Mouse (Mus musculus) megakaryocyte, adult 5-6 weeks (primary cell): ENCODE data around the gene Mrgpre. TPM values are rescaled to one million over a fixed set of nuclear protein-coding genes. Genes with fewer than 3 reads are reported as not detected.

ENCODE experiments used
- ATAC-seq: 2 replicates; pipeline ENCODE4 v1.8.0; 2016; ENCODE audit warnings: mild to moderate bottlenecking, inconsistent platforms; ENCODE audit not compliant: poor library complexity, severe bottlenecking
- total RNA-seq, 2 experiments: library from RNA; stranded (forward) in 1 of 2; stranded (reverse) in 1 of 2; fragments of 153-499, 151-499 nt in 1 of 2; fragments of 221-1000, 200-1000 nt in 1 of 2; gene quantifications; 2 replicates each; pipeline versions ENCODE4 v1.2.3 to v1.2.4; 2015 to 2017

Mrgpre gene
- total RNA-seq, 2 experiments from 2014 or later: not detected

GRCm38 (mm10) chr7:143783378-143783995 is 813 bp downstream of the Mrgpre start:
- no peak for ATAC-seq

- ATAC-seq: no peak
Measured at GRCm38 (mm10) chr7:143777375-143777774, 6.9 kb downstream of the Mrgpre start.

DNA sequence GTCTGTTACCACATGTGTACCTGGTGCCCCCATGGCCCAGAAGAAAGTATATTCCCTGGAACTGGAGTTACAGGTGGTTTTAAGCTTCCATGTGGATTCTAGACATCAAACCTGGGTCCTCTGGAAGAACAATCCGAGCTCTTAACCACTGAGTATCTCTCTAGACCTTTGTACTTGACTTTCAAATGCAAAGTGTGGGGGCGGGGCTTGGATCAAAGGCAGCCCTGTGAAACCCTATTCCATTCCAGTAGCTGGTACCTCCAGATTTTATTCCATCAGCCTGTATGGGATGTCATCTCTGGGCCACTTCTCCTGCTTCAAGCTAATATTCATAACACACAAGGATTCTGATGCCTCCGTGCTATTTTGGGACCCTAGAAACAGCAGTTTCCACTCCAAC is 8.2 kb downstream of the Mrgpre start:
- no peak for ATAC-seq

- ATAC-seq: no peak
Measured at GRCm38 (mm10) chr7:143769461-143769860, 14.8 kb downstream of the Mrgpre start.

DNA sequence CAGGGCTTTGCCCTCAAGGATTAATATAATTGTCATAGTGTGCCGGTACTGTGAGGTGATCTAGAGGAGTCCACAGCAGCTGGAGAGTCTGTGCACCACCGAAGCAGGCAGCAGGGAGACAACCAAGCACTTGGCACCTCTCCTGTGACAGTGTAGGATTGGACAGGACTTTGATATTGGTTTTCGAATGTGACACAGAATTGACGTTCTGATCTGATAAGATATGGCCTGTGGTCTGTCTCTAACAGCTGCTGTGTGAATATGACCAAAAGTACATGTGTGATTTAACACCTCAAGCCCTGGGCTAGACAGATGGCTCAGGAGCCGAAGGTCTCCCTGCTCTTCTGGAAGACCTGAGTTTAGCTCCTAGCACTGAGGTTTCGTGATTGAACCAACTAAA is 16.0 kb downstream of the Mrgpre start:
- ATAC-seq: no peak

DNA sequence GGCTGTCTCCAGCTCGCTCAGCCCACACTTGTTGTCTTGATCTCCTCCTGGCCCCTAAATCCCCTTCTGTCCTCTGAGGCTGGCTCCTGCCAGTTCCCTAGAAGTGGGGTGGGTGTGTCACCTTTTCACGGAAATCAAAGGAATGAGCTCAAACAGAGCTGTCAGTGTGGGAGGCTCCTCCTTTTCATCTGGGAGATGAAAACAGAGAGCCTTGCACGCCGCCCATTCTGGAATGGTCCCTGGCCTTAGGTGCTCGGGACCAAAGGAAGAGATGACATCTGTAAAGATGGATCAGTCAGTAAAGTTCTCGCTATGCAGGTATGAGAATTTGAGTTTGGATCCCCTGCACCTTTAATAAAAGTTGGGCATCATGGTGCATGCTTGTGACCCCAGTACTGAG is 17.4 kb downstream of the Mrgpre start, which contains the start of gene Mrgprg:
TSS of gene Mrgprg (minus strand) at position 101 of the 400 bp plus-strand sequence.
- no peak for ATAC-seq

DNA sequence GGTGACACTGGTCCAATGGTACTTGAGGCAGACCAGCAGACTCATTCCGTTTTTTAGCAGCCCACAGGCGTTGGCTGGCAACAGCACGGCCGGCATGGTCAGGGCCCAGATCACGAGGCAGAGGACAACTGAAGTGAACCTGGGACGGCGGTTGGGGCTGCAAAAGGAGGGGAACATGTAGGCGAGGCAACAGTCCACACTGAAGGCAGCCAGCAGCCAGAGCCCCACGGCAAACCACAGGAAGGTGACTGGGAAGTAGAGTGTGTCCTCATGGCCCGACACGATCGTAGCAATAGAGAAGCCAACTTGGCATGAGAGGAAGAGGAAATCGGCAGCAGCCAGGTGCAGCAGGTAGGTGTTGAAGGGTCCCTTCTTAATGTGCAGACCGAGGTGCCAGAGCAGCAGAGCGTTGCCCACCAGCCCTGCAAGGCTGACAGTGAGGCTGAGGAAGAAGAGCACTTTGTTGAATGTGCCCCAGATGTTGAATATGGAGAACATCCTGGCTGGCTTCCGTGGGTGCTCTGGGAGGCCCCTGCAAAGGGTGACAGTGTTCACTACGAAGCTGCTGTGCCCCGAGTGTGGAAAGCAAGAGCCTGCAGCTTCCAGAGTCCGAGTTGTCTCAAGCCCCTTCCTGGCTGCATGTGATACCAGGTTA is 19.3 kb downstream of the Mrgpre start:
- peak; percentile 46 for ATAC-seq

DNA sequence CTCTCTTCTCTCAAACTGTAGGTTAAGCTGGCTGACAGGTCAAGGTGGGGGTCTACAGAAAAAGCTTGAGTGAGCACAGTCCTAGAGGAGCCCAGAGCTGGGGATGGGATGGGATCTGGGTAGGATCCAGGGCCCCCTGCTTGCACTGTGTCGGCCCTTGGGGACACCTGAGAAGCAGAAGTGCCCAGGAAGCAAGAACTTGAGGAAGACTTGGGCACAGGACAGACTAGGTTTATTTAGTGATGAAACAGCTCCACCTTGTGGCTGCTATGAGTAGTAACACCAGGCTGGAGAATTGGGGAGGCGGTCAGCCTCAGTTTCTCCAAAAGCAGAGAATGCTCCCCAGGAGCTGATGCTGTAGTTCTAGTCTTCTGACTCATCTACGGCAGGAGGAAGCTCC is 20.5 kb downstream of the Mrgpre start:
- ATAC-seq: peak; percentile 79

DNA sequence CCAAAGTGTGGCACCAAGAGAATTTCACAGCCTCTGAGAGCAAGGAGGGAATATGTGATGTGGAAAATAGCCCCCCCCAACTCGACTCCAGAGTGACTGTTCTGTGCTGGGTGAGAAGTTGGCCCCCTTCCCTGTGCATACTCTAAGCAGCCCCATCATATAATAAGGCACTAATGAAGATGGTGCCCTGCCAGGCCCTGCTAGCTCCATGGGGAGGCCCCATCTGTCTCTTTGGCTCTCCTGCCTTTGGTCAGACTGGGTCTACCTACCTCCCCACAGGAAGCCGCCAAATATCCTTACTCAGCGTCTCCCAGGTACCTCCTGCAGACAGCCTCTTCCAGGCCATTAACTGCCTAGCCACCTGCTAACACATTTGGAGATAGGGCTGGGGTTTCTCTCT is 25.3 kb downstream of the Mrgpre start:
- no peak for ATAC-seq

GRCm38 (mm10) chr7:143757696-143758095 is 26.6 kb downstream of the Mrgpre start:
- no peak for ATAC-seq

DNA sequence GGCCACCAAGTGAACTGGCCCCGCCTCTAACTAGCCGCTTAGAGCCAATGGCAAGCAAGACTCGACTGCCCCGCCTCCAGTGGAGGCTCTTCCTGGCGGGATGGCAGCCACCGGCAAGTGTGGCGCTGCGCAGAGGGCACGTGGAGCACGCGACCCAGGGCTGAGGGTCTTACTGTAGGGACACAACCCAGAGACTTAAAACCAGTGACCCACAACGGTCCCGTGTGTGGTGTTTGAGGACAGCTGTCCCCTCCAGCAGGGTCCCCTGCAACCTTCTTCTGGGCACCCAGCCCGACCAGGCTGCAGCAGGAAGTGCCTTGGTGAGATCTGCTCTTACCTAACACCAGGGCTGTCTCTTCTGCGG is 27.3 kb downstream of the Mrgpre start:
- peak; percentile 95 for ATAC-seq

DNA sequence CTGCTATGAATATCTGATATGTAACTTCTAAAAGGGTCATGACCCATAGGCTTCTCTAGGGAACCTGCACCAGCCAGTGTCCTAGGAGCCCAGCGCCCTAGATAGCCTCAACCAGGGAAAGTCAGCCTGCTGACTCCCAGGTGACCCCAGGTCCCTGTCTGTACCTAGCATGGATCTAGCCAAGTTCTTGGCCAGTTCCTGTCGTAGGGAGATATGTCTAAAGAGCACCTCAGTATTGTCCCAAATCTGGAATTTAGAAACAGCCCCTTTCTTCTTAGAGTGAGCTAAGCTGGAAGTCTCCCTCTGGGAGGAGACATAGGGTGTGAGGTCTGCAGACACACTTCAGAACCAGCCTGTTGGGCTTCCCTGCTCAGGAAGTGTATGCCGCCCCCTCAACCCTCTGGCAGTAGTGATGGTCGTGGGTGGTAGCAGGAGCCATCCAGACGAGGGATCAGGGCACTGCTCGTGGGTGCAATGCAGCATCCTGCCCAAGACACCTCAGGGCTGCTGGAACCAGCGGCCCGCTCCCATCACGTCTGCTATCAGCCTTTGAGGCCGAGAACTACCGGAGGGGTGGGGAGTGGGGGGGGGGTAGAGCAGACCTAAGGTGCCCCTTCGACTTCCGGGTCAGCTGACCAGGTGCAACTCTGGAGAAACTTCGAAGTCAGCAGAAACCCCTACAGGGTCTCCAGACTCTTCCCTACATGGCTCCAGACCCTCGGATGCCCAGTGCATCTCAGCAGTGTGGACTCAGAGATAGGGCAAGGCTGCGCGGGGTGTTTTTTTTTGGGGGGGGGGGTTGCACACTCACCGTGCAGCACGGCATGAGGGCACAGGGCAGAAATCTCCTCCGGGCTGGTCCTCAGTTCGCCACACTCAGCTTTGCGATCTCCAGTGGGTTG is 27.9 kb downstream of the Mrgpre start, which contains the start of gene Osbpl5:
TSS of gene Osbpl5 (minus strand) at position 861 of the 902 bp plus-strand sequence.
- ATAC-seq: no peak

GRCm38 (mm10) chr7:143755357-143756124 is 28.8 kb downstream of the Mrgpre start:
- no peak for ATAC-seq

- ATAC-seq: peak; percentile 50
Measured at GRCm38 (mm10) chr7:143753990-143754715, 30.1 kb downstream of the Mrgpre start.

- ATAC-seq: no peak
Measured at GRCm38 (mm10) chr7:143752606-143753005, 31.7 kb downstream of the Mrgpre start.

GRCm38 (mm10) chr7:143752056-143752455 is 32.2 kb downstream of the Mrgpre start:
- ATAC-seq: no peak

DNA sequence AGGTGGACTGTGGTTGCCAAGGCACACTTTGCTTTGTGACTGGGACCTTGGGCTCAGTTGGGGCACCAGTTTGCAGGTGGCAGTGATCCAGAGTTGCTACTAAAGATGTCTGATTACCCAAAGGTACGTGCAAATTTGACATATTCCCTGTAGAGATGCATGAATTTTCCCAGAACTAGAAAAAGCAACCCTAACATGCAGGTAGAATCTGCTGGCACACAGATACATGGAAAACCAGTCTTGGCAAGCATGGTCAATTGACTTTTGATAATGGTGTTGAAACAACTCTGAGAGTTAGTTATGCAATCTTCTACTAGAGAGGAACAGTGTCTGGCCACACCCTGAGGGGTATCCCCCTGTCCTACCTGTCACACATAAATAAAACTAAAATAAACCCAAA is 32.9 kb downstream of the Mrgpre start:
- 0 out of 2 replicates have a peak, but pooled peaks have one; percentile 39 for ATAC-seq

DNA sequence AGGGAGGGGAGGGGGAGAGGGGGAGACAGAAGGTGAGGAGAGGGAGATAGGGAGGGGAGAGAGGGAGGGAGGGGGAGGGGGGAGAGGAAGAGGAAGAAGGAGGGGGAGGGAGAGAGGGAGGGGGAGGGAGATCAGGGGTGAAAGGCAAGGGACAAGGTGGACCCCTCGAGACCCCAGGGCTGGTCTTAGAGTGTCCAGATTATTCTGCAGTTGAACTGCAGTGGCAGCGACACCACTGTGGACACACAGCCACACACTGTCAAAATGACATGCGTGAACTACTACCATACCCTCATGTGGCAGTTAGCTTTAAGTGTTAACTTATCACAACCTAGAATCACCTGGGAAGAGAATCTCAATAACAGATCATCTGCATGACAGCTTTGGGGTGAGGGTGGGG is 35.3 kb downstream of the Mrgpre start:
- no peak for ATAC-seq

- peak; percentile 84 for ATAC-seq
Measured at GRCm38 (mm10) chr7:143748041-143748868, 36.0 kb downstream of the Mrgpre start.
